Mouse (Mus musculus) MEL (cell line): ENCODE results near the gene Ncam1. TPM values are rescaled to one million over a fixed set of nuclear protein-coding genes. Genes with fewer than 3 reads are reported as not detected.

ENCODE experiments used
- DNase-seq: peaks from one replicate; pipeline ENCODE4 v3.0.0; 2011; ENCODE audit warnings: low read depth, low spot score
- H3K27ac ChIP-seq: 2 replicates; pipeline ENCODE4 v1.5.1; 2012; ENCODE audit warnings: low read depth, mild to moderate bottlenecking, control low read depth, low read length, moderate library complexity; ENCODE audit not compliant: control insufficient read depth
- H3K27me3 ChIP-seq, 2 experiments: fragments of 150-350 bp in 1 of 2; sonication (generic) in 1 of 2; 2 replicates each; pipeline ENCODE4 v1.6.1; 2012; ENCODE audit warnings: low read length in 2 of 2, mild to moderate bottlenecking in 2 of 2, improper control_type of control experiment in 1 of 2, moderate library complexity in 1 of 2; ENCODE audit not compliant: insufficient read depth in 2 of 2, control insufficient read depth in 1 of 2
- H3K36me3 ChIP-seq, 2 experiments: 2 replicates each; pipeline ENCODE4 v1.6.1; 2012 to 2014; ENCODE audit warnings: low read length in 2 of 2, improper control_type of control experiment in 1 of 2, inconsistent platforms in 1 of 2, mild to moderate bottlenecking in 1 of 2; ENCODE audit not compliant: insufficient read depth in 2 of 2, control insufficient read depth in 1 of 2
- H3K4me1 ChIP-seq, 2 experiments: fragments of 150-350 bp in 1 of 2; sonication (generic) in 1 of 2; 2 replicates each; pipeline ENCODE4 v1.6.1; 2012; ENCODE audit warnings: low read length in 2 of 2, improper control_type of control experiment in 1 of 2, mild to moderate bottlenecking in 1 of 2; ENCODE audit not compliant: insufficient read depth in 2 of 2, control insufficient read depth in 1 of 2
- H3K4me3 ChIP-seq, 2 experiments: fragments of 150-350 bp in 1 of 2; sonication (generic) in 1 of 2; 2 replicates each; pipeline ENCODE4 v1.5.1; 2012; ENCODE audit warnings: low read depth in 2 of 2, low read length in 2 of 2, mild to moderate bottlenecking in 2 of 2, moderate library complexity in 2 of 2, control low read depth in 1 of 2, improper control_type of control experiment in 1 of 2; ENCODE audit not compliant: control insufficient read depth in 1 of 2, insufficient read depth in 1 of 2
- H3K79me2 ChIP-seq: 2 replicates; pipeline ENCODE4 v1.6.1; 2012; ENCODE audit warnings: mild to moderate bottlenecking, low read length, moderate library complexity; ENCODE audit not compliant: control insufficient read depth, poor library complexity, insufficient read depth
- H3K9ac ChIP-seq: 2 replicates; pipeline ENCODE4 v1.6.1; 2012; ENCODE audit warnings: low read depth, mild to moderate bottlenecking, control low read depth, low read length, moderate library complexity; ENCODE audit not compliant: control insufficient read depth, poor library complexity, severe bottlenecking
- H3K9me3 ChIP-seq: fragments of 150-350 bp; sonication (generic); replicated peaks from 2 replicates; pipeline ENCODE4 v1.6.1; 2012; ENCODE audit warnings: mild to moderate bottlenecking, low read length, improper control_type of control experiment, moderate library complexity; ENCODE audit not compliant: insufficient read depth
- CHD2 ChIP-seq: IDR thresholded peaks from 2 replicates; pipeline ENCODE4 v1.6.1; 2011; ENCODE audit warnings: low read length, improper control_type of control experiment
- CTCF ChIP-seq, 3 experiments: IDR thresholded peaks in 2 of 3; conservative IDR thresholded peaks in 1 of 3; 2 replicates each; pipeline ENCODE4 v1.5.1; 2011 to 2012; ENCODE audit warnings: low read length in 3 of 3, low read depth in 2 of 3, mild to moderate bottlenecking in 2 of 3, improper control_type of control experiment in 1 of 3, inconsistent platforms in 1 of 3, mixed read lengths in 1 of 3, moderate library complexity in 1 of 3; ENCODE audit not compliant: control insufficient read depth in 1 of 3, insufficient read depth in 1 of 3, poor library complexity in 1 of 3, severe bottlenecking in 1 of 3
- EP300 ChIP-seq, 2 experiments: IDR thresholded peaks; 2 replicates each; pipeline ENCODE4 v1.6.1; 2011; ENCODE audit warnings: improper control_type of control experiment in 2 of 2, low read length in 2 of 2, low read depth in 1 of 2, mild to moderate bottlenecking in 1 of 2
- JUND ChIP-seq: IDR thresholded peaks from 2 replicates; pipeline ENCODE4 v1.6.1; 2011; ENCODE audit warnings: low read depth, mild to moderate bottlenecking, improper control_type of control experiment, low read length
- MAFK ChIP-seq: IDR thresholded peaks from 2 replicates; pipeline ENCODE4 v1.6.1; 2011; ENCODE audit warnings: low read depth, mild to moderate bottlenecking, low read length, improper control_type of control experiment, borderline replicate concordance
- MXI1 ChIP-seq: IDR thresholded peaks from 2 replicates; pipeline ENCODE4 v1.6.1; 2011; ENCODE audit warnings: mild to moderate bottlenecking, low read depth, low read length, improper control_type of control experiment
- MYB ChIP-seq: IDR thresholded peaks from 2 replicates; pipeline ENCODE4 v1.6.1; 2011; ENCODE audit warnings: mild to moderate bottlenecking, low read depth, low read length, improper control_type of control experiment
- MYC ChIP-seq: IDR thresholded peaks from 2 replicates; pipeline ENCODE4 v1.6.1; 2011; ENCODE audit warnings: low read depth, mild to moderate bottlenecking, low read length, improper control_type of control experiment, moderate library complexity
- POLR2A ChIP-seq, 2 experiments: IDR thresholded peaks; 2 replicates each; pipeline ENCODE4 v1.6.1; 2011 to 2012; ENCODE audit warnings: low read length in 2 of 2, mild to moderate bottlenecking in 2 of 2, control low read depth in 1 of 2, improper control_type of control experiment in 1 of 2, low read depth in 1 of 2, moderate library complexity in 1 of 2; ENCODE audit not compliant: control insufficient read depth in 1 of 2, insufficient read depth in 1 of 2, poor library complexity in 1 of 2
- POLR2AphosphoS2 ChIP-seq: IDR thresholded peaks from 2 replicates; pipeline ENCODE4 v1.6.1; 2011; ENCODE audit warnings: low read length, improper control_type of control experiment
- POLR2AphosphoS5 ChIP-seq: IDR thresholded peaks from 2 replicates; pipeline ENCODE4 v1.6.1; 2012; ENCODE audit warnings: low read depth, borderline replicate concordance, mild to moderate bottlenecking, inconsistent platforms, low read length, moderate library complexity, mixed read lengths
- SIN3A ChIP-seq: IDR thresholded peaks from 2 replicates; pipeline ENCODE4 v1.6.1; 2012; ENCODE audit warnings: low read length, improper control_type of control experiment, inconsistent platforms
- UBTF ChIP-seq: IDR thresholded peaks from 2 replicates; pipeline ENCODE4 v1.6.1; 2012; ENCODE audit warnings: low read depth, mild to moderate bottlenecking, inconsistent platforms, low read length, improper control_type of control experiment, moderate library complexity, borderline replicate concordance; ENCODE audit not compliant: insufficient read depth
- ZC3H11A ChIP-seq: IDR thresholded peaks from 2 replicates; pipeline ENCODE4 v1.6.1; 2012; ENCODE audit warnings: low read depth, mild to moderate bottlenecking, inconsistent platforms, low read length, improper control_type of control experiment
- ZKSCAN1 ChIP-seq: IDR thresholded peaks from 2 replicates; pipeline ENCODE4 v1.6.1; 2012; ENCODE audit warnings: low read depth, mild to moderate bottlenecking, inconsistent platforms, low read length, improper control_type of control experiment, moderate library complexity
- ZNF384 ChIP-seq: IDR thresholded peaks from 2 replicates; pipeline ENCODE4 v1.6.1; 2012; ENCODE audit warnings: low read depth, mild to moderate bottlenecking, inconsistent platforms, low read length, improper control_type of control experiment
- polyA plus RNA-seq, 2 experiments: library from polyadenylated mRNA; stranded (reverse) in 1 of 2; unstranded in 1 of 2; fragments of >175 nt in 1 of 2; fragments of >200 nt in 1 of 2; gene quantifications; 2 replicates each; pipeline versions ENCODE4 v1.2.1 to v1.2.4; 2012; ENCODE audit warnings: low replicate concordance in 2 of 2, low read depth in 1 of 2; ENCODE audit not compliant: insufficient read length in 2 of 2, insufficient read depth in 1 of 2, missing spikeins in 1 of 2
- total RNA-seq: library from RNA; depleted of rRNA; stranded (reverse); fragments of 300-350 nt; gene quantifications from 2 replicates; pipeline ENCODE4 v1.2.3, GENCODE M21; 2012

The Ncam1 gene
- total and polyA plus RNA-seq, 3 experiments, result not detected

- no peaks in the 10 kb centered on the region for H3K36me3 ChIP-seq
- H3K4me3 ChIP-seq, result no peak overlapping the region
- H3K4me1 ChIP-seq, result no peaks in the 10 kb centered on the region
- no peaks in the 10 kb centered on the region for H3K79me2 ChIP-seq
- H3K9ac ChIP-seq, result no peak overlapping the region
- no peak for DNase-seq
- no peak overlapping the region for H3K27ac ChIP-seq
- no peaks in the 10 kb centered on the region for H3K27me3 ChIP-seq
- TF ChIP-seq SIN3A, result no peak
- no peak for TF ChIP-seq MXI1
- no peak for TF ChIP-seq MYC
- no peak for TF ChIP-seq ZNF384
- no peak for TF ChIP-seq CHD2
- H3K9me3 ChIP-seq, result no peaks in the 10 kb centered on the region
These were observed 28.9 kb upstream of the Ncam1 start for GRCm38 (mm10) chr9:49827671-49828070.

GRCm38 (mm10) chr9:49816115-49816650 lies 17.5 kb upstream of the Ncam1 start:
- no peaks in the 10 kb centered on the region for H3K9me3 ChIP-seq
- no peaks in the 10 kb centered on the region for H3K4me1 ChIP-seq
- TF ChIP-seq MAFK (no peak), CTCF (IDR thresholded peaks at IDR 0.05 in 2 of 3, conservative IDR thresholded peaks at IDR 0.05 in 1 of 3; ENCODE audit: control insufficient read depth in 1 of 3, insufficient read depth in 1 of 3, low read depth in 2 of 3, low read length in 3 of 3, poor library complexity in 1 of 3, severe bottlenecking in 1 of 3) (no peak), POLR2AphosphoS2 (no peak), EP300 (IDR thresholded peaks at IDR 0.05; ENCODE audit: low read depth in 1 of 2, low read length in 2 of 2) (no peak), MYB (no peak), JUND (no peak), ZC3H11A (no peak), SIN3A (no peak), POLR2AphosphoS5 (no peak), POLR2A (IDR thresholded peaks at IDR 0.05; ENCODE audit: control insufficient read depth in 1 of 2, insufficient read depth in 1 of 2, low read depth in 1 of 2, low read length in 2 of 2, poor library complexity in 1 of 2) (no peak), UBTF (no peak)
- H3K36me3 ChIP-seq, result no peaks in the 10 kb centered on the region
- H3K4me3 ChIP-seq, result no peak overlapping the region
- no peak overlapping the region for H3K9ac ChIP-seq
- no peak for DNase-seq
- H3K27ac ChIP-seq, result no peak overlapping the region
- H3K27me3 ChIP-seq, result no peaks in the 10 kb centered on the region
- H3K79me2 ChIP-seq, result no peaks in the 10 kb centered on the region

DNA sequence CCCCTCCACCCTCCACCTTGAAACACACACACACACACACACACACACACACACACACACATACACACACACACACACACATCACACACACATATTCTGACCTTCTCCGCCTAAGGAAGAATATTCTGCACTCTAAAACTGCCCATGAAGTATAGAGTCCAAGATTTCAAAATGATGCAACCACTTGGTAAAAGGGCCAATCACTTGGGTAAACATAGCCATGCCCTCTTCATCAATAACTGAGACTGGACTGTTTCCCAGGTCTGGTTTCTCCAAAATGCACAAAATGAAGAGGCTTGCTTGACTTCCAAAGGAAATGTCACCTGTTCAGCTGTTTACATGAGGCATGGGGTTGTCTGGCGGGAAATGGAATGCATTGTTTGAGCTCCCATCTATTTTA lies 15.7 kb upstream of the Ncam1 start:
- Histone ChIP-seq H3K36me3 (no peaks in the 10 kb centered on the region), H3K27me3 (no peaks in the 10 kb centered on the region), H3K9ac (no peak overlapping the region), H3K27ac (no peak overlapping the region), H3K9me3 (no peaks in the 10 kb centered on the region), H3K4me3 (no peak overlapping the region), H3K79me2 (no peaks in the 10 kb centered on the region), H3K4me1 (no peaks in the 10 kb centered on the region)
- no peak for TF ChIP-seq UBTF
- no peak for TF ChIP-seq ZKSCAN1
- no peak for DNase-seq
